Mouse (Mus musculus) megakaryocyte-erythroid progenitor cell, adult 5-6 weeks (primary cell): ENCODE data around the gene Bmf. TPM values are rescaled to one million over a fixed set of nuclear protein-coding genes. Genes with fewer than 3 reads are reported as not detected.

ENCODE experiments used
- ATAC-seq: replicated peaks from 2 replicates; pipeline ENCODE4 v1.8.0; 2016; ENCODE audit warnings: mild to moderate bottlenecking, inconsistent platforms; ENCODE audit not compliant: severe bottlenecking, poor library complexity, low FRiP score, low TSS enrichment
- total RNA-seq, 2 experiments: library from RNA; stranded (forward) in 1 of 2; stranded (reverse) in 1 of 2; fragments of 200-1000, 215-1000 nt in 1 of 2; fragments of >200 nt in 1 of 2; fragmentation: Nextera tagmentation in 1 of 2; gene quantifications; 2 replicates each; pipeline ENCODE4 v1.2.3; 2014 to 2017

Bmf gene
- total RNA-seq, 2 experiments from 2014 or later, result 1.2 to 2.1 TPM

- no peak for ATAC-seq
These were observed 3.2 kb downstream of the Bmf start for GRCm38 (mm10) chr2:118546104-118546797.

- ATAC-seq, result peak; percentile 69
These were observed 4.0 kb downstream of the Bmf start for GRCm38 (mm10) chr2:118545242-118546103.

- ATAC-seq, result peak; percentile 74
These were observed 5.3 kb downstream of the Bmf start for GRCm38 (mm10) chr2:118543893-118544799.

GRCm38 (mm10) chr2:118542971-118543573 is 6.4 kb downstream of the Bmf start:
- no peak for ATAC-seq

GRCm38 (mm10) chr2:118541716-118542115 is 7.8 kb downstream of the Bmf start:
- no peak for ATAC-seq

GRCm38 (mm10) chr2:118540691-118541117 is 8.8 kb downstream of the Bmf start:
- ATAC-seq, result no peak

- no peak for ATAC-seq
These were observed 9.5 kb downstream of the Bmf start for GRCm38 (mm10) chr2:118539881-118540516.

GRCm38 (mm10) chr2:118539040-118539439 is 10.4 kb downstream of the Bmf start:
- ATAC-seq, result no peak

- no peak for ATAC-seq
These were observed 12.3 kb downstream of the Bmf start for GRCm38 (mm10) chr2:118537226-118537625.

- no peak for ATAC-seq
These were observed 12.9 kb downstream of the Bmf start for GRCm38 (mm10) chr2:118536553-118536952.

- ATAC-seq, result no peak
These were observed 13.4 kb downstream of the Bmf start for GRCm38 (mm10) chr2:118536111-118536510.

- ATAC-seq, result no peak
These were observed 15.5 kb downstream of the Bmf start for GRCm38 (mm10) chr2:118533969-118534368.

- ATAC-seq, result no peak
These were observed 16.4 kb downstream of the Bmf start for GRCm38 (mm10) chr2:118532855-118533675.

GRCm38 (mm10) chr2:118532401-118532800 is 17.1 kb downstream of the Bmf start:
- ATAC-seq, result no peak

- no peak for ATAC-seq
These were observed 19.9 kb downstream of the Bmf start for GRCm38 (mm10) chr2:118529466-118530181.

GRCm38 (mm10) chr2:118526545-118526944 is 22.9 kb downstream of the Bmf start:
- ATAC-seq, result no peak

GRCm38 (mm10) chr2:118524811-118525210 is 24.7 kb downstream of the Bmf start:
- no peak for ATAC-seq
